Mouse (Mus musculus): ENCODE measurements around the gene Them7. TPM values are rescaled to one million over a fixed set of nuclear protein-coding genes. Genes with fewer than 3 reads are reported as not detected.
A peak's percentile ranks its signal among the peaks of the same experiment; 100 is the strongest.

Gene Them7
- polyA plus RNA-seq, 1 experiment from 2014 or later: 0.17 TPM

GRCm38 (mm10) chr2:105416046-105416659, 192.0 kb downstream of the Them7 start:
- Histone ChIP-seq H3K27me3 (ENCODE audit: control insufficient read depth, insufficient read depth, low read length) (no peaks in the 10 kb centered on the region), H3K36me3 (ENCODE audit: control insufficient read depth, insufficient read depth, low read length) (no peaks in the 10 kb centered on the region), H3K9ac (ENCODE audit: low read depth, low read length) (no peak overlapping the region), H3K27ac (ENCODE audit: low read depth, low read length) (no peak overlapping the region), H3K9me3 (ENCODE audit: control insufficient read depth, low read length) (no peaks in the 10 kb centered on the region), H3K4me1 (replicated peaks; ENCODE audit: control insufficient read depth, insufficient read depth, low read length) (no peaks in the 10 kb centered on the region), H3K4me2 (replicated peaks; ENCODE audit: low read depth, low read length) (no peak overlapping the region), H3K4me3 (ENCODE audit: low read depth, low read length) (no peak overlapping the region)
- ATAC-seq (ENCODE audit: low FRiP score) (peak; percentile 44; the same call in 1 of the 2 replicates), DNase-seq (ENCODE audit: low spot score) (no peak)
- WGBS: 75% methylated on average over 7 of the region's 7 CpGs

GRCm38 (mm10) chr2:105416660-105417348, 192.7 kb downstream of the Them7 start:
- Histone ChIP-seq H3K27me3 (ENCODE audit: control insufficient read depth, insufficient read depth, low read length) (no peaks in the 10 kb centered on the region), H3K4me1 (replicated peaks; ENCODE audit: control insufficient read depth, insufficient read depth, low read length) (no peaks in the 10 kb centered on the region), H3K4me2 (replicated peaks; ENCODE audit: low read depth, low read length) (no peak overlapping the region), H3K9ac (ENCODE audit: low read depth, low read length) (no peak overlapping the region), H3K36me3 (ENCODE audit: control insufficient read depth, insufficient read depth, low read length) (no peaks in the 10 kb centered on the region), H3K27ac (ENCODE audit: low read depth, low read length) (no peak overlapping the region), H3K9me3 (ENCODE audit: control insufficient read depth, low read length) (no peaks in the 10 kb centered on the region), H3K4me3 (ENCODE audit: low read depth, low read length) (no peak overlapping the region)
- DNase-seq (ENCODE audit: low spot score) (no peak), ATAC-seq (ENCODE audit: low FRiP score) (peak; percentile 46; the same call in 1 of the 2 replicates)
- 51% methylated on average over 8 of the region's 8 CpGs for WGBS

GRCm38 (mm10) chr2:105417663-105418062, 193.5 kb downstream of the Them7 start:
- Histone ChIP-seq H3K9me3 (ENCODE audit: control insufficient read depth, low read length) (no peaks in the 10 kb centered on the region), H3K36me3 (ENCODE audit: control insufficient read depth, insufficient read depth, low read length) (no peaks in the 10 kb centered on the region), H3K4me2 (replicated peaks; ENCODE audit: low read depth, low read length) (no peak overlapping the region), H3K4me3 (ENCODE audit: low read depth, low read length) (no peak overlapping the region), H3K4me1 (replicated peaks; ENCODE audit: control insufficient read depth, insufficient read depth, low read length) (no peaks in the 10 kb centered on the region), H3K27me3 (ENCODE audit: control insufficient read depth, insufficient read depth, low read length) (no peaks in the 10 kb centered on the region), H3K9ac (ENCODE audit: low read depth, low read length) (no peak overlapping the region), H3K27ac (ENCODE audit: low read depth, low read length) (no peak overlapping the region)
- no peak for ATAC-seq (ENCODE audit: low FRiP score)
- no peak for DNase-seq (ENCODE audit: low spot score)
- 84% methylated on average over 5 of the region's 5 CpGs for WGBS

- 88% methylated on average over 12 of the region's 12 CpGs for WGBS
- ATAC-seq (ENCODE audit: low FRiP score) (no peak), DNase-seq (ENCODE audit: low spot score) (no peak)
- Histone ChIP-seq H3K27me3 (ENCODE audit: control insufficient read depth, insufficient read depth, low read length) (no peaks in the 10 kb centered on the region), H3K9ac (ENCODE audit: low read depth, low read length) (no peak overlapping the region), H3K9me3 (ENCODE audit: control insufficient read depth, low read length) (no peaks in the 10 kb centered on the region), H3K36me3 (ENCODE audit: control insufficient read depth, insufficient read depth, low read length) (no peaks in the 10 kb centered on the region), H3K27ac (ENCODE audit: low read depth, low read length) (no peak overlapping the region), H3K4me2 (replicated peaks; ENCODE audit: low read depth, low read length) (no peak overlapping the region), H3K4me1 (replicated peaks; ENCODE audit: control insufficient read depth, insufficient read depth, low read length) (no peaks in the 10 kb centered on the region), H3K4me3 (ENCODE audit: low read depth, low read length) (no peak overlapping the region)
Observed at GRCm38 (mm10) chr2:105418629-105419227, 194.6 kb downstream of the Them7 start.

GRCm38 (mm10) chr2:105427447-105427846, 203.3 kb downstream of the Them7 start:
- Histone ChIP-seq H3K27ac (ENCODE audit: low read depth, low read length) (no peak overlapping the region), H3K36me3 (ENCODE audit: control insufficient read depth, insufficient read depth, low read length) (no peaks in the 10 kb centered on the region), H3K4me2 (replicated peaks; ENCODE audit: low read depth, low read length) (no peak overlapping the region), H3K9ac (ENCODE audit: low read depth, low read length) (no peak overlapping the region), H3K9me3 (ENCODE audit: control insufficient read depth, low read length) (no peaks in the 10 kb centered on the region), H3K4me3 (ENCODE audit: low read depth, low read length) (no peak overlapping the region), H3K4me1 (replicated peaks; ENCODE audit: control insufficient read depth, insufficient read depth, low read length) (no peaks in the 10 kb centered on the region), H3K27me3 (ENCODE audit: control insufficient read depth, insufficient read depth, low read length) (no peaks in the 10 kb centered on the region)
- 79% methylated on average over 8 of the region's 8 CpGs for WGBS
- DNase-seq (ENCODE audit: low spot score) (no peak), ATAC-seq (ENCODE audit: low FRiP score) (no peak)

GRCm38 (mm10) chr2:105428029-105428428, 203.9 kb downstream of the Them7 start:
- Histone ChIP-seq H3K36me3 (ENCODE audit: control insufficient read depth, insufficient read depth, low read length) (no peaks in the 10 kb centered on the region), H3K9me3 (ENCODE audit: control insufficient read depth, low read length) (no peaks in the 10 kb centered on the region), H3K9ac (ENCODE audit: low read depth, low read length) (no peak overlapping the region), H3K4me2 (replicated peaks; ENCODE audit: low read depth, low read length) (no peak overlapping the region), H3K27me3 (ENCODE audit: control insufficient read depth, insufficient read depth, low read length) (no peaks in the 10 kb centered on the region), H3K27ac (ENCODE audit: low read depth, low read length) (no peak overlapping the region), H3K4me1 (replicated peaks; ENCODE audit: control insufficient read depth, insufficient read depth, low read length) (no peaks in the 10 kb centered on the region), H3K4me3 (ENCODE audit: low read depth, low read length) (no peak overlapping the region)
- ATAC-seq (ENCODE audit: low FRiP score): no peak
- 5% methylated on average over 12 of the region's 12 CpGs for WGBS
- DNase-seq (ENCODE audit: low spot score): peak; percentile 83

- 18% methylated on average over 6 of the region's 6 CpGs for WGBS
- DNase-seq (ENCODE audit: low spot score) (peak; percentile 31), ATAC-seq (ENCODE audit: low FRiP score) (no peak)
- no peaks in the 10 kb centered on the region for H3K36me3 ChIP-seq (ENCODE audit: control insufficient read depth, insufficient read depth, low read length)
- no peak overlapping the region for H3K4me2 ChIP-seq (replicated peaks; ENCODE audit: low read depth, low read length)
- no peak overlapping the region for H3K4me3 ChIP-seq (ENCODE audit: low read depth, low read length)
- no peaks in the 10 kb centered on the region for H3K9me3 ChIP-seq (ENCODE audit: control insufficient read depth, low read length)
- H3K4me1 ChIP-seq (replicated peaks; ENCODE audit: control insufficient read depth, insufficient read depth, low read length): no peaks in the 10 kb centered on the region
- no peak overlapping the region for H3K27ac ChIP-seq (ENCODE audit: low read depth, low read length)
- no peak overlapping the region for H3K9ac ChIP-seq (ENCODE audit: low read depth, low read length)
- no peaks in the 10 kb centered on the region for H3K27me3 ChIP-seq (ENCODE audit: control insufficient read depth, insufficient read depth, low read length)
Observed at GRCm38 (mm10) chr2:105428467-105428866, 204.3 kb downstream of the Them7 start.
